Mouse (Mus musculus): Measurements from ENCODE around the gene Psmd11.

- TF ChIP-seq CTCF (IDR thresholded peaks at IDR 0.05; ENCODE audit: low read depth) (no peak), EP300 (IDR thresholded peaks at IDR 0.05; ENCODE audit: low read depth) (no peak)
These were observed 45.8 kb upstream of the Psmd11 start for GRCm38 (mm10) chr11:80382626-80383018.

All from liver, embryonic 14.5 days (tissue).